Mouse (Mus musculus): Measurements from ENCODE around the gene Klf7.

DNA sequence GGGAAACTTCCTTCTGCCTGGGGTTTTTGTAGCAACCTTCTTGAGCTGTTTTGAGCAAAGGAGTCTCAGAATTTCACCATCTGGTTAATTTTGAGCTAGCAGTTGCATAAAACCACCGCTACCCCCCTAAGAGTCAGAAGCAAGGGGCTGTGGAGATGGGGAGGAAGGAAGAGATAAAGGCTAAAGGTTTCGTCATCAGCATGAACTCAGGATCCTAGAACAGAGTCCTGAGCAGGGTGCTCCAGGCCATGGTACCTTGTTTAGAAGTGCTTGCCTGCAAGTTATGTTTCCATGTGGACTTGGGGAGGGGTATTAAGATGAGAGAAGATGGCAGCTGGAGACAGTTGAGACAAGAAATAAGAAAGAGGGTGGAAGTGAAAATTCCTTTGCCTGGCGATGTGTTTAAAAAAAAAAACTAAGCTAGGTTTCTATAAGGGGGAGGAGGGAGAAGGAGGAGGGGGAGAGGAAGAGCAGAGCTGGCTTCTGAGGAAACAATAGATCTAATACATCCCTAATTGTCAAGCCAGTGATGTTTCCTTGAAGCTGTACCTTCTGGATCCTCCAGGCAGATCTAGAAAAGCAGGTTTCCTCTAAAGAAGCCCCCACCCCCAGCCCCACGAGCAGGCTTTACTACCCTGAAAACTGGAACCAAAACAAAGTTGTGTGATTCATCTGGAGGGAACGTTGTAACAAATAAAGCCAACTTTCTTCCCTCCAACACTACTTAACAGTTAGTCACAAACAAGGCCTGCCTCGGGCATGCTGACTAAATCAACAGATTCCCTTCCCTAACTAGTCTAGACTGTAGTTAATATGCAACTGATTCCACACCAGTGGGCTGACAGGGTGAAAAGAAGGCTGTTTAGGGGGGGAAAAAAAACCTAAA, 3.6 kb downstream of the Klf7 start:
- TF ChIP-seq MAX (IDR thresholded peaks at IDR 0.05; ENCODE audit: low read depth): no peak
- no peak for TF ChIP-seq POLR2A (IDR thresholded peaks at IDR 0.05; ENCODE audit: insufficient read length, low read depth)
- no peak for TF ChIP-seq E2F4 (IDR thresholded peaks at IDR 0.05; ENCODE audit: insufficient read depth)
- TF ChIP-seq TCF12 (IDR thresholded peaks at IDR 0.05; ENCODE audit: insufficient read depth, poor library complexity, severe bottlenecking): no peak
- no peak for TF ChIP-seq MYOG (IDR thresholded peaks at IDR 0.05; ENCODE audit: control insufficient read depth in 1 of 3, insufficient read depth in 1 of 3, insufficient read length in 2 of 3, low read depth in 2 of 3)
- no peak for TF ChIP-seq USF1 (IDR thresholded peaks at IDR 0.05; ENCODE audit: low read depth)
- no peak for TF ChIP-seq CEBPB (IDR thresholded peaks at IDR 0.05; ENCODE audit: insufficient read depth, poor library complexity, severe bottlenecking)
- TF ChIP-seq SRF (IDR thresholded peaks at IDR 0.05; ENCODE audit: control insufficient read depth, insufficient read length, low read depth): no peak
